Mouse (Mus musculus) neural tube, embryonic 12.5 days (tissue): ENCODE measurements around the gene Chst8. TPM values are rescaled to one million over a fixed set of nuclear protein-coding genes. Genes with fewer than 3 reads are reported as not detected.
A peak's percentile ranks its signal among the peaks of the same experiment; 100 is the strongest.

Experiments used
- ATAC-seq: fragments of 200-750 bp; cut with Nextera tagmentation; 2 replicates; pipeline ENCODE4 v1.8.0; 2017; ENCODE audit warnings: low read depth, mild to moderate bottlenecking, moderate TSS enrichment, moderate library complexity; ENCODE audit not compliant: low FRiP score
- H3K27ac ChIP-seq: fragments of 300-500 bp; sonication (generic); 2 replicates; pipeline ENCODE4 v1.5.1; 2016
- H3K27me3 ChIP-seq: fragments of 300-500 bp; sonication (generic); replicated peaks from 2 replicates; pipeline ENCODE4 v1.6.1; 2016; ENCODE audit warnings: mild to moderate bottlenecking
- H3K36me3 ChIP-seq: fragments of 300-500 bp; sonication (generic); 2 replicates; pipeline ENCODE4 v1.6.1; 2016; ENCODE audit warnings: mild to moderate bottlenecking
- H3K4me1 ChIP-seq: fragments of 300-500 bp; sonication (generic); 2 replicates; pipeline ENCODE4 v1.6.1; 2016
- H3K4me2 ChIP-seq: fragments of 300-500 bp; sonication (generic); replicated peaks from 2 replicates; pipeline ENCODE4 v1.6.1; 2016; ENCODE audit warnings: mild to moderate bottlenecking
- H3K4me3 ChIP-seq: fragments of 300-500 bp; sonication (generic); 2 replicates; pipeline ENCODE4 v1.5.1; 2016
- H3K9ac ChIP-seq: fragments of 300-500 bp; sonication (generic); 2 replicates; pipeline ENCODE4 v1.6.1; 2016; ENCODE audit warnings: mild to moderate bottlenecking
- H3K9me3 ChIP-seq: fragments of 300-500 bp; sonication (generic); 2 replicates; pipeline ENCODE4 v1.6.1; 2016; ENCODE audit warnings: mild to moderate bottlenecking
- WGBS: fragments of 180-500 bp; shearing (Covaris S2); methylation state at CpG from one replicate; pipeline ENCODE4 v1.1.7; 2016; 5-methylcytosine and 5-hydroxymethylcytosine counted together
- polyA plus RNA-seq: library from polyadenylated mRNA; unstranded; fragments of >200 nt; fragmentation: Nextera tagmentation; extraction: Ambion mirVana; gene quantifications from 2 replicates; pipeline ENCODE4 v1.2.1, GENCODE M21; 2016

Chst8 gene
- polyA plus RNA-seq, 1 experiment from 2014 or later = 42.4 TPM

GRCm38 (mm10) chr7:34746586-34746985 lies 65.9 kb downstream of the Chst8 start:
- H3K9ac ChIP-seq = no peak overlapping the region
- WGBS = 49% methylated on average over 6 of the region's 6 CpGs
- no peak for ATAC-seq

DNA sequence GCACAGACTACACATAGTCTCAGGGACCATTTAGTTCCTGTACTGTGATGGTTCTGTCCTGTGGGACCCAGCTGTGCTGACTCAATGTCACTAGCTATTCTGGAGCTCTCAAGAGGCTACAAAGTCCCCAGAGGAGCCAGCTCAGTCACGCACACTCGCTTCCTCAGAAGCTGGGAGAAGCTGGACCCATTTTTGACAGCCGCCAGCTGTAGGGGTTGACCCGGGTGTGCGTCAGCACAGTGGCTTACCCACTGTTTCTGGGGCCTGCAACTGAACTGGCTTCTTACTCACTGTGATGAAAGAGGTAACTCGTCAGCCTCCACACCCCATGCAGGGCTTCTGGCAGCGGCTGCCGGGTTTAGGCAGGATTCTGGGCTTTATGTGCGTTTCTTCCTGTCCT lies 66.3 kb downstream of the Chst8 start:
- H3K4me1 ChIP-seq = peaks cover 17% of the 10 kb centered on the region; the same call in 1 of the 2 replicates
- H3K9me3 ChIP-seq = no peaks in the 10 kb centered on the region
- ATAC-seq = no peak
- no peak overlapping the region for H3K4me3 ChIP-seq
- WGBS = 62% methylated on average over 9 of the region's 9 CpGs
- no peaks in the 10 kb centered on the region for H3K36me3 ChIP-seq
- H3K27ac ChIP-seq = no peak overlapping the region
- no peak overlapping the region for H3K9ac ChIP-seq
- no peak overlapping the region for H3K4me2 ChIP-seq
- H3K27me3 ChIP-seq = no peaks in the 10 kb centered on the region

More at GRCm38 (mm10) chr7:34746586-34746985, 65.9 kb downstream of the Chst8 start:
- H3K4me3 ChIP-seq = no peak overlapping the region
- no peak overlapping the region for H3K27ac ChIP-seq
- H3K9me3 ChIP-seq = no peaks in the 10 kb centered on the region
- no peaks in the 10 kb centered on the region for H3K27me3 ChIP-seq
- no peaks in the 10 kb centered on the region for H3K36me3 ChIP-seq
- no peak overlapping the region for H3K4me2 ChIP-seq
- H3K4me1 ChIP-seq = peaks cover 21% of the 10 kb centered on the region; the same call in 1 of the 2 replicates

DNA sequence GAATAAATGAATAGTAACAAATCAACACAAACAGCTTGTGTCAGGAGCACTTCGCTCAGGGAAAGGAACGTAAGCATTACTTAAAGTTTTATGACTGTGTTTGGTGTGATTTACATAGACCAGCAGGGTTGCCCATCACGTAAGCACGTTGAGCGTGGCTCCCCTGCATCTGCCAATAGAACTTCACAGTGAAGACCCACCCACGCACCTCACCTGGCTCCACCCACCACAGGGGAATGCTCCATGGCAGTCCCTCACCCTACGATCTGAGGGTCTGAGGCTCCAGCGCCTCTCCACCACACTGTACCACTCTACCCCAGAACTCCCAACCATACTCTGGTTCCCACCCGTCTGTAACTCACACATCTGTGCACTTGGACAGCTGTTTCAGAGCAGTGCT lies 67.1 kb downstream of the Chst8 start:
- WGBS = 62% methylated on average over 9 of the region's 9 CpGs
- Histone ChIP-seq H3K36me3 (no peaks in the 10 kb centered on the region), H3K9me3 (no peaks in the 10 kb centered on the region), H3K9ac (no peak overlapping the region), H3K4me1 (peaks cover 11% of the 10 kb centered on the region; the same call in 1 of the 2 replicates), H3K4me3 (no peak overlapping the region), H3K27ac (no peak overlapping the region), H3K27me3 (no peaks in the 10 kb centered on the region), H3K4me2 (no peak overlapping the region)
- ATAC-seq = peak; percentile 39; the same call in 1 of the 2 replicates

GRCm38 (mm10) chr7:34744994-34745393 lies 67.5 kb downstream of the Chst8 start:
- Histone ChIP-seq H3K4me3 (no peak overlapping the region), H3K9me3 (no peaks in the 10 kb centered on the region), H3K4me2 (no peak overlapping the region), H3K9ac (no peak overlapping the region), H3K36me3 (no peaks in the 10 kb centered on the region), H3K27ac (no peak overlapping the region), H3K27me3 (no peaks in the 10 kb centered on the region), H3K4me1 (peaks cover 8% of the 10 kb centered on the region; the same call in 1 of the 2 replicates)
- ATAC-seq = no peak
- WGBS = 82% methylated on average over 8 of the region's 8 CpGs

- WGBS = 83% methylated on average over 8 of the region's 8 CpGs
- Histone ChIP-seq H3K9ac (no peak overlapping the region), H3K27ac (no peak overlapping the region), H3K4me1 (peaks cover 8% of the 10 kb centered on the region; the same call in 1 of the 2 replicates), H3K4me3 (no peak overlapping the region), H3K36me3 (no peaks in the 10 kb centered on the region), H3K4me2 (no peak overlapping the region), H3K27me3 (no peaks in the 10 kb centered on the region), H3K9me3 (no peaks in the 10 kb centered on the region)
- no peak for ATAC-seq
These were observed 69.0 kb downstream of the Chst8 start for GRCm38 (mm10) chr7:34743411-34744085.

- Histone ChIP-seq H3K9ac (no peak overlapping the region), H3K27ac (no peak overlapping the region), H3K4me1 (no peaks in the 10 kb centered on the region), H3K4me3 (no peak overlapping the region), H3K36me3 (no peaks in the 10 kb centered on the region), H3K4me2 (no peak overlapping the region), H3K27me3 (no peaks in the 10 kb centered on the region), H3K9me3 (no peaks in the 10 kb centered on the region)
- 97% methylated on average over 8 of the region's 8 CpGs for WGBS
- ATAC-seq = no peak
These were observed 73.1 kb downstream of the Chst8 start for GRCm38 (mm10) chr7:34739371-34739770.

- ATAC-seq = no peak
- Histone ChIP-seq H3K4me3 (no peak overlapping the region), H3K9ac (no peak overlapping the region), H3K4me1 (no peaks in the 10 kb centered on the region), H3K9me3 (no peaks in the 10 kb centered on the region), H3K36me3 (no peaks in the 10 kb centered on the region), H3K4me2 (no peak overlapping the region), H3K27me3 (no peaks in the 10 kb centered on the region), H3K27ac (no peak overlapping the region)
- 80% methylated on average over 6 of the region's 6 CpGs for WGBS
These were observed 75.3 kb downstream of the Chst8 start for GRCm38 (mm10) chr7:34737206-34737605.

- H3K4me2 ChIP-seq = no peak overlapping the region
- no peak overlapping the region for H3K9ac ChIP-seq
- ATAC-seq = no peak
- H3K36me3 ChIP-seq = no peaks in the 10 kb centered on the region
- H3K4me3 ChIP-seq = no peak overlapping the region
- WGBS = 87% methylated on average over 6 of the region's 6 CpGs
- H3K9me3 ChIP-seq = no peaks in the 10 kb centered on the region
- H3K4me1 ChIP-seq = no peaks in the 10 kb centered on the region
- no peak overlapping the region for H3K27ac ChIP-seq
- no peaks in the 10 kb centered on the region for H3K27me3 ChIP-seq
These were observed 78.2 kb downstream of the Chst8 start for GRCm38 (mm10) chr7:34734348-34734747.

- Histone ChIP-seq H3K9me3 (no peaks in the 10 kb centered on the region), H3K4me1 (no peaks in the 10 kb centered on the region), H3K27me3 (no peaks in the 10 kb centered on the region), H3K4me3 (no peak overlapping the region), H3K27ac (no peak overlapping the region), H3K36me3 (no peaks in the 10 kb centered on the region), H3K4me2 (no peak overlapping the region), H3K9ac (no peak overlapping the region)
- no peak for ATAC-seq
- WGBS = 52% methylated on average over 6 of the region's 6 CpGs
These were observed 83.6 kb downstream of the Chst8 start for GRCm38 (mm10) chr7:34728931-34729330.

GRCm38 (mm10) chr7:34725206-34725605 lies 87.3 kb downstream of the Chst8 start:
- H3K27me3 ChIP-seq = no peaks in the 10 kb centered on the region
- no peaks in the 10 kb centered on the region for H3K36me3 ChIP-seq
- H3K9me3 ChIP-seq = no peaks in the 10 kb centered on the region
- H3K9ac ChIP-seq = no peak overlapping the region
- H3K4me1 ChIP-seq = peaks cover 21% of the 10 kb centered on the region
- ATAC-seq = no peak
- no peak overlapping the region for H3K4me3 ChIP-seq
- H3K27ac ChIP-seq = no peak overlapping the region
- WGBS = 85% methylated on average over 4 of the region's 4 CpGs
- H3K4me2 ChIP-seq = no peak overlapping the region

GRCm38 (mm10) chr7:34722551-34723230 lies 89.8 kb downstream of the Chst8 start:
- H3K9me3 ChIP-seq = no peaks in the 10 kb centered on the region
- H3K4me1 ChIP-seq = peaks cover 29% of the 10 kb centered on the region
- H3K27ac ChIP-seq = no peak overlapping the region
- WGBS = 57% methylated on average over 11 of the region's 11 CpGs
- H3K4me2 ChIP-seq = no peak overlapping the region
- H3K27me3 ChIP-seq = no peaks in the 10 kb centered on the region
- no peak overlapping the region for H3K4me3 ChIP-seq
- ATAC-seq = no peak
- H3K9ac ChIP-seq = no peak overlapping the region
- no peaks in the 10 kb centered on the region for H3K36me3 ChIP-seq

DNA sequence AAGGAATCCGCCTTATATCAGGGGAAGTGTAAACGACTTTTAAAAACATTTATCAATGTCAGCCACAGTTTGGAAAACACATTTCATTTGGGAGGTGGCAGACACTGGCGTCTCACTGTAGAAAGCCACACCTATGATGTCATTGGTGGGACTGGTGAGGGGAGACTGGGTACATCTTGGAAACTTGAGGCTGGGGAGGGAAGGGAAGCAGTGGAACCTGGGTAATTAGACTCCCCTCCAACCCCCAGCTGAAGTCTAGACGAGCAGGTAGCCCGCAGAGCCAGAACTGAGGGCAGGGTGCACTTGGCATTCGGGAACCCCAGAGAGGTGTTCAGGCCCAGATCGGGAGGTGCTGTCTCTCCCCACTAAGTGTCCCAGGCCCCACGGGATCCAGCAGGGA lies 90.4 kb downstream of the Chst8 start:
- WGBS = 41% methylated on average over 8 of the region's 8 CpGs
- no peak overlapping the region for H3K9ac ChIP-seq
- no peaks in the 10 kb centered on the region for H3K36me3 ChIP-seq
- no peak overlapping the region for H3K27ac ChIP-seq
- no peaks in the 10 kb centered on the region for H3K27me3 ChIP-seq
- peaks cover 34% of the 10 kb centered on the region for H3K4me1 ChIP-seq
- ATAC-seq = no peak
- H3K9me3 ChIP-seq = no peaks in the 10 kb centered on the region
- no peak overlapping the region for H3K4me2 ChIP-seq
- no peak overlapping the region for H3K4me3 ChIP-seq
